Mouse (Mus musculus) embryonic fibroblast, embryonic 13.5 days (primary cell): ENCODE measurements around the gene Kcnk3.

ENCODE experiments used
- CTCF ChIP-seq: IDR thresholded peaks from 2 replicates; pipeline ENCODE4 v1.5.1; 2011; ENCODE audit warnings: mild to moderate bottlenecking, control low read depth, low read length, moderate library complexity, borderline replicate concordance; ENCODE audit not compliant: insufficient read depth
- POLR2A ChIP-seq: IDR thresholded peaks from 2 replicates; pipeline ENCODE4 v1.6.1; 2011; ENCODE audit warnings: low read depth, mild to moderate bottlenecking, control low read depth, low read length, moderate library complexity

- TF ChIP-seq CTCF (no peak), POLR2A (no peak)
Observed at GRCm38 (mm10) chr5:30622841-30623185, 34.8 kb downstream of the Kcnk3 start.
